Mouse (Mus musculus): ENCODE results near the gene Mtmr6.

Gene Mtmr6

DNA sequence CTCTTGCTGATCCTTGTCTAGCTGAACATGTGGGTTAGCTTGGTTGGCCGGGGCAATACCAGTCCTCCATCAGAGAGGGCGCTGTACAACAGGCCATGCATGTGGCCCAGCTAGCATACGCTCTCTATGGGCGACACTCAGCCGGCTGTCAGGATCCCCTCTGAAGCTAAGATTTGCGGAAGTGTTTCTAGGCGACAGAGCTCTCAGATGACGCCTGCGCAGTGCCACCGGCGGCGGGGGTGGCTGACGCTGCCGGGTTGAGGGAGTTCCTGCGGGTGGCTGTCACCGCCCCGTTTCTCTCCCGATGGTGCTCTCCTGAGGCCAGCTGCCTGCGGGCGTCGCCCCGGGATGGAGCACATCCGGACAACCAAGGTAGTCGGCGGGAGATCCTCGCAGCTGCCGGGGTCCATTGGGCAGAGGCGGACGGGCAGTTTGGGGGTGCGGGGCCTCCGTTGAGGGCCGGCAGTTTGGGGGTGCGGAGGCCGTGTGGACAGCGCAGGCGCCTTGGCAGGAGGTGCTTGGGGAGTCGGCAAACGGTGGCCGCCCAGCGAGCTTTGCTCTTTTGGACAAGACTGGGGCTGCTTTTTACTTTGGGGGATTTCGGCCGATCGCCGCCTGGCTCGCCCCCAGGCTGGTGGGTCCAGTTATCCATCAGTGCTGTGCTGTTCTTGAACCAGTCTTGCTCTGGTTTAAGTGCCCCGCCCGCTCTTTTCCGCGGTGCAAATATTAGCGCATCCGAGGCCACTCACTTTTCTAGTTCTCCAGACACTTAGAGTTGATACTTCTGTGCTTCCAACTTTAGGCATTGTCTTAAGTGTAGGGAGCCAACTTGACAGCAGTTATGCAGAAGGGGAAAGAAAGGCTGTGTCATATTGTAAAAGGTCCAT lies at the start of gene Mtmr6:
TSS of gene Mtmr6 (plus strand) at position 239 of the 887 bp plus-strand sequence.
- DNase-seq (ENCODE audit: low spot score) = peak; percentile 96

DNA sequence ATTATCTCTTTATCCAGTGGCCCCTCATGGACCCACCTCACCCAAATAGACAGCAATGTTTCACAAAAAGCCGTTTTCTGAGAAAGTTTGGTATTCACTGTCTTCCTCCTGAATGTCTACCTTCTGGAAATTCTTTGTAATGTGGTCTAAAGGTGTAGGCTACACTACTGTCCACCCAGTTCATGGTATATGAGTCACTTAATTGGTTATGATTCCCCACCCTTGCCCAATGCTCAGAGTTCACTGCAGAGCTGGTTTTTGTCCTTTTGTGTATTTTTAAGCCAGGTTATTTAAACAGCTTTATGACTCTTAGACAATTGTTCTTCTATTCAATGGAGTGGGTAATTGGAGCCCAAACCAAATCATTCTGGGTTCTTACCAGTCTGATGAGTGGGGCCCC lies 48.9 kb upstream of the Mtmr6 start:
- DNase-seq (ENCODE audit: low spot score) = no peak

DNA sequence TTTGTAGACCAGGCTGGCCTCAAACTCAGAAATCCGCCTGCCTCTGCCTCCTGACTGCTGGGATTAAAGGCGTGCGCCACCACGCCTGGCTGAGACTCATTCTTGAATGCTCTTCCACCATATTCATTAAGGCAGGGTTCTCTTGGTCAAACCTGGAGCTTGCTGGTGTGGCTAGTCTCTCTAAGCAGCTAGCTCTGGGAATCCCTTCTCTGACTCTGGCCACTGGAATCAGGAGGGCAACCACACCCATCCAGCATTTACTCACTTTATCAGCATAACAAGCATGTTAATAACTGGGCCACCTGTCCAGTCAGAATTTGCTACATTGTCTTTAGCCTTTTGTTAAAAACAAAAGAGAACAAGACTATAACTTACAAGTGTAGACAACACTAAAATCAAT lies 47.4 kb upstream of the Mtmr6 start:
- DNase-seq (ENCODE audit: low spot score) = no peak

DNA sequence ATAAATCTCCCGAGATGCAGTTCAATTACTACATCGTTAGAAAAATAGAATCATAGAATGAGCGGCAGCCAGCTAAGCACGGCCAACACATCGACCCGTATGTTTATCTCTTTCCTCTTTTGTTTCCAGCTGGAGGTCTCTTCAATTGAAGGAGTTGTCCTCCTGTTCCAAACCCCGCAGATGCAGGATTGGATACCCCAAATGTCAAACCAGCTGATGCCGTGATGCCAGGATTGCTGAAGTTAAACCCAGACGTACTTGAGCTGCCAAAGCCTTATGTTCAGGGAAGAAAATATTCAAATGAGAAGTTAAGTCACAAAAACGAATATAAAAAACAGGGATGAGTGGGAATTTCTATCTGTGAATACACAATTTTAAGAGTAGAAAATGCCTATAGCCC lies 45.1 kb upstream of the Mtmr6 start:
- peak; percentile 56 for DNase-seq (ENCODE audit: low spot score)

DNA sequence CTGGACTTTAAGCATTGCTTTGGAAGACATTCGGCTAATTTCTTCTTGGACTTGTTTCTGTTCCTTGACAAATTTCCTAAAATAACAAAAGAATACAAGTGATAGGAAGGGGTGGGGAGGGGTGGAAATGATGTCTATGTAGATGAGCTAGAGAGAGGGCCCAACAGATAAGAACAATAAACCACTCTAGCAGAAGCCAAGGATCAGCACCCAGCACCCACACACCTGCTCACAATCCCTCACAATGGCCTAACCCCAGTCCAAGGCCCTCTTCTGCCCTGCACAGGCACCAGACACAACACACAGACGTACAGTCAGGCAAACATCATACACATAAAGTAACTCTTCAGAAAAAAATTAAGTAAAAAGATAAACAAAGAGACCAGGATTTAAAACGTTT lies 26.5 kb upstream of the Mtmr6 start:
- no peak for DNase-seq (ENCODE audit: low spot score)

DNA sequence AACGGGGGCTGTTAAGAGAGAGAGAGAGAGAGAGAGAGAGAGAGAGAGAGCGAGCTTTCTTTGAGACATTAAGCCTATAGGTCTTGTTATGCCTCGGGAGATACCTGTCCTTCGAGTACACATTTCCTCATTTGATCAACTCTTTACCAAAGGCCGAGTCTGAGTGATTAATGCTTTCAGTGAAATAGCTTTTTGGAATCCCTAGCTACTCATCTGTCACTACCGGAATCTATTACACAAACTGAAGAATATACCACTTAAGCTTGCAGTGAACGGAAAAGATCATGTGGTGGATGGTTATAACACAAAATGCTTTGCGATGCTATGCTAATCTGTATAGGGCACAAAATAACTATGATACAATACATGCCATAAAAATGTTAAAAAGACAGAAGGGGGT lies 14.7 kb upstream of the Mtmr6 start:
- DNase-seq (ENCODE audit: low spot score) = no peak

DNA sequence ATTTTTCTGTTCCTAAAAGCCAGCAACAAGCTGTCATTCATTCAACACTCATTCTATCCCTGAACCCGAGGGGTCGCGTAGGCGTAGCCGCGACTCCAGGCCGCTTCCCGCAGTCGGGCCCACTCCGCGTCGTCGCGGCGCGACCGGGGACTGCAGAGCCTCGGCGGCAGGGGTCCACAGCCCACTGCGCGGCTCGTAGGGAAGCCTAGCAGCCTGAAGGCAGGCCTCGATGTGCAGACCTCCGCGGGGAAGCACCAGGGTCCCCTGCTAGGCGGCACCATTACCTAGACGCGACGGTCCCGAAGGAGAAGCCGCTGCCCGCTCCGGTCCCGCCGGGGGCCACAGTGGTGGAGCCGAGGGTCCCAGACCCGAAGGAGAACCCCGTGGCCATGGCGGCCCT lies 14.1 kb upstream of the Mtmr6 start:
- no peak for DNase-seq (ENCODE audit: low spot score)

DNA sequence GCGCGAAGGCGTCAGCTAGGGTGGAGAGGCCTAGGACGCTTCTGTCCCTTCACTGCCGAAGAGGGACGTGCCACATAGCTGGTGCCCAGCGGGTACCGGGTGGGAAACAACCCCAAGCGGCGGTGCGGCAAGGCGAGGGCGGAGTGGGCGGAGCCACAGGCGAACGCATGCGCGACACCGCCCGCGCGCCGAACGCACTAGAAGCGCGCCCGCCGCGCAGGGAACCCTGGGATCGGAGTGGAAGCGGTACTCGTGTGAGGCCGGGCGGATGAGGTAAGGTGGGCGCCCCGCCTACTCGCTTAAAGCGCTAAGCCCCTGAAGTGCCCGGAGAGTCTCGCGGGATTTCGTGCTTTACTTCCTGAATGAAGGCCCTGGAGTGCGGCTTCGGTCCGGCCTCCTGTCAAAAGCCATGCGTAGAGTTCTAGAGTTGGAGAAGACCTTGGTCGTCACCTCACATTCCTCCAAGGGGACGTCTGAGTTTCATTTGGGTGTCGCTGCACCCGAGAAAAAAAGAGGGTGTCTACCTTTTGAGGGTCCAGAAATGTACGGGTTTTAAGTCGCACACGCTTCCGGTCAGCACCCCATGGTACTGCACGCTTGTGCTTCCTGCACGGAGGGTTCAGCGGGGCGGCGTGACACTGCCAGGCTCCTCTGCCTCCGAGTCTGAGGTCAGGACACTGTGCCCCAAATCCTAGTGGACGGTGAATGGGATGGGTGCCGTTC lies 13.6 kb upstream of the Mtmr6 start, which contains the start of the genes Nupl1 and Gm49336:
TSS of gene Nupl1 (minus strand) at position 151 of the 723 bp plus-strand sequence.
TSS of gene Gm49336 (minus strand) at position 227 of the 723 bp plus-strand sequence.
- DNase-seq (ENCODE audit: low spot score) = peak; percentile 96

DNA sequence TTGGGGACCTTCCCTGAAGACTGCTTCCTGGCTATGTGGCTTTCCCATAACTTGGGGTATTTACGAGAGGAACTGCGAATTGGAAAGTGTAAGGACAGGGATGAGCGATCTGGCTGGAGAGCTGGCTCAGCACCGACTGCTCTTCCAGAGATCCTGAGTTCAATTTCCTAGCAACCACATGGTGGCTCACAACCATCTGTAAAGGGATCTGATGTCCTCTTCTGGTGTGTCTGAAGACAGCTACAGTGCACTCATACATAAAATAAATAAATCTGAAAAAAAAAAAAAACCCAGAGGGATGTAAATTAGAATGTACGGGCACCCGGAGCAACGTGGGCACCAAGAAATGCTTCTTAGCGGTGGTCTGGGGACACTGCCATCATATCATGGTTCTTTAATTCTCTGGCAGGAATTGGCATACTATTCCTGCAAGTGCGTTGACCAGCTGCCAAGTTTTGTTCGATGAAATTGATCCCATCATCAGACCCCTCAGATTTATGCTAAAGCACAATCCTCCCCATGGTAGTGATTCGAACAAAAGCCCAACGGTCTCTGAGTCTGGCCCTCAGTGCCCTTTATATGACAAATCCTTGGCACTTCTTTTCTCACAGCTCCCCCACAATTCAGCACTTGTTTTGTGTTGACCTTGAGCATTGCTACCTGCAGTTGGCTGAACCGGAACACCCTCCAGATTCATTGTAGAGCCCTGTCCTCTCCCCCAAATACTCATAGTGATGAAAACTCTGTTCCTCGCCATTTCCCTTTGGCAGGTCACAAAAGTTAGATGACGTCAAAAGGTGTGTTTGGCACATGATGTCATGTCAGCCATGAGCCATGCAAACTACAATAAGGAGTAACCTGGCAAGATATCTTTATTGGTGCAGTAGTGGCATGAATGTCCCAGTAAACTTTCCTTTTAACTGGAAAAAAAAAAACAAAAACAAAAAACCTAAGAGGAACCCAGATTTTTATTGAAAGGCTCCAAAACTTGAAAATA lies 12.7 kb upstream of the Mtmr6 start:
- no peak for DNase-seq (ENCODE audit: low spot score)

DNA sequence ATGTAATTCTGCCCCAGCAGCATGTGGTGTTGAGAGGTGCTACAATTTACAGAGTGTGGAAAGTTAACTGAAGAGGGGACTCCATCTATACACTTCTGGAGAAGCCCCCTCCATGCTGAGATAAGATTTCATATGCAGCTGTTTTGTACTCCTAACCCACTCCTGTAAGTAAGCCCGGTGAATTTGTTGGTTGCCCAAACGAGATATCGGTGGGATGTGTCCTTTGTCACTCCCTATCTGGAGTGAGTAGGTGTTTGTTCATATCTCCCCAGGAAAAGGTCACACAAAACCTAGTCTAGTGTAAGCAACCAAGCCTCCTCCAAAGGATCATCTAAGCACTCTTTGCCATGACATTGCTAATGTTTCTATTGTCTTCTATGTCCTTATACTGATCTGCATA lies 11.6 kb upstream of the Mtmr6 start:
- DNase-seq (ENCODE audit: low spot score) = no peak

DNA sequence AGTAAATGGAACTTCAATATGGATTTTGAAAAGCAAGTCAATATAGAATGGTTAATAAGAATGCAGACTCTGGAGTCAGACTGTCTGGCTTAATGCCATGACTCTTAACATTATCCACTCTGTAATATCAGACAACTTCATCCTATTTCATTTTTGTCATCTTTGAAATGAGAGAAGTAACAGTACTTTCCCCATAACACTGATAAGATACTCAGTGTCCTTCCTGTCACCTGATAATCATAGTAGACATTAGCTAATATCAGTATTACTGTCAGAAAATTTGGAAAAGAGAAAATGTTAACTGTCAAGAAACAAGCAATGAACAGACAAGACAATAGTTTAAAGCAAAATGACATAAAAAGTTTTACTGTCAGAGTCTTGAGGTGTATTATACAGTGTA lies 10.3 kb upstream of the Mtmr6 start:
- no peak for DNase-seq (ENCODE audit: low spot score)

DNA sequence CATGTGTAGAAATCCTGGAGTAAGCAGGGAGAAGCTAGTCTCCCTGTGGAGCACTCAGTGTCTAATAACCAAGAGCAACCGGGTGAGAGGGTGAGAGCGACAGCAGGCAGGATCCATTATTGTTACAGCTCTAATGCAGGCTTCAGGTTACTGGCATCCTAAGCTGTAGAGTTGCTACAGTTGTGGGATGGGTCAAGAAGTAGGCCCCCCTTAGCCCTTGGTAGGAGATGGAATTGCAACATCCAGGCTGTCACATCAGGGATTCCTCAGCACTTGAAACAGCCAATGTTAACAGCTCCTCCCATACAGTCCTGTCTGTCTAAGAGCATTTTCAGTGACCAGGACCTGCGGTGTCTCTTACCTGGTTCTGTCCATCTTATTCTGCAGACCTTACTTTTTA lies 8.7 kb upstream of the Mtmr6 start:
- no peak for DNase-seq (ENCODE audit: low spot score)

DNA sequence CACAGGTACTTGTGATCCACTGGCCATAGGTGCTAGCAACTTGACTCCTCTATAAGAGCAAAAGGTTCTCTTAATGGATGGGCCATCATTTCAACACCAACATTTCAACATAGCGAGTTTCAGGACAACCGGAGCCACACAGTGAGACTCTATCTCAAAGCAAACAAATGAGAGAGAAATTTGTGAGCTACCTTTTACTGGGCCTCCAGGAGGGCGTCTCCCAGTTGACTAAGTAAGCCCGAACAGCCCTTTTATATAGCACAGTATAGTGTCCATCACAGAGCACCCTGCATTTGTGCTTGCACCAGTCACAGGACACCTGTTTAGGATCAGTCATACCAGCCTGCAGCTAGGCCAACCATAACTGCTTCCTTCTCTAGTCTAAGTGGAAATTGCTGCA lies 7.9 kb upstream of the Mtmr6 start:
- DNase-seq (ENCODE audit: low spot score) = no peak

DNA sequence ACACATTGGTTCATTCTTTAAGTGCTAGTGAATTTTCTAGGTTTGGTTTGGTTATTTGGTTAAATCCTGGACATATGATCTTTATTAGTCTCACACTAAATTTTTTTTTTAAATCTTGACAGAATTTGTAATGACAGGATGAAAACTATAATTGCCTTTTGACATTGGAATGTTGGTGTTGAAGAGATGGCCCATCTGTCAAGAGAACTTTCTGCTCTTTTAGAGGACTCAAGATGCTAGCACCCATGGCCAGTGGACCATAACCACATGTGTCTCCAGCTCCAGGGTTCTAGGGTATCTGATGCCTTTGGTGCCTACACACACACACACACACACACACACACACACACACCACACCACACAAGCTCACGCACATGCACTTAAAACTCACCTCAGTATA lies 7.2 kb upstream of the Mtmr6 start:
- no peak for DNase-seq (ENCODE audit: low spot score)

DNA sequence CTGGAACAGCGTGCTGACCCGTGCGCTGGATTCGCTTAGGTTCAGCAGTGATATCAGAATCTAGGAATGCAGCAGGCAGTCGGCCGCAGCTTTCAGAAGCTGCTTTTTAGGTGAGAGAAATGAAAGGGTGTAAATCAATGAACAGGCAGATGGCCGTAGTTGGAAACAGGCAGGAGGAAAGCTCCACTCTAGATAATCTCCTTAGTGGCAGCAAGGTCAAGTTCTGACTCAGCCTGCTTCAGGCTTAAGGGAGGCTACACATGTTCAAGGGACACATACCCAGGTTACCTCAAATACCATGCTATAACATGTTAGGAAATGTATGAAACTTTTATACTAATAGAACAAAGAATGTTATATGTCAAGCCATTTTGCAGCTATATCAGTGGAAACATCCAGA lies 2.7 kb upstream of the Mtmr6 start:
- DNase-seq (ENCODE audit: low spot score) = no peak

DNA sequence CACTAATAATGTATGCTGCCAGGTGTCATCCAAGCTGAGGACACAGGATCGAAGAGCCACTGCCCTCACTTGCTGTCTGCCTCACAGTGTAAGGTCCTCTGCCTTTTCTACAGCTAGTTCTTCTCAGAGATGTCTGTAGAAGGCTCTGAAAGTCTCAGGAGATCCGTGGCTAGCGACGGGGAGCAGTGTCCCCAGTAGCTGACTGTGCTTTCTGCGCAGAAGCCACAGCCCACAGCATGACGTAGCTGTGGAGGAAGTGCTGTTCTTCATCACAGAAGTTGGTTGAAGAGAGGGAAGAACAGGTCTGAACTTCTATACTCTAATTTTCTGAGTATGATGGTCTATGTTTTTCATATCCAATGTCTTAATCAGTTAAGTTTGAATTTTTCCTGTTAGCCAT lies 4.3 kb downstream of the Mtmr6 start:
- no peak for DNase-seq (ENCODE audit: low spot score)

DNA sequence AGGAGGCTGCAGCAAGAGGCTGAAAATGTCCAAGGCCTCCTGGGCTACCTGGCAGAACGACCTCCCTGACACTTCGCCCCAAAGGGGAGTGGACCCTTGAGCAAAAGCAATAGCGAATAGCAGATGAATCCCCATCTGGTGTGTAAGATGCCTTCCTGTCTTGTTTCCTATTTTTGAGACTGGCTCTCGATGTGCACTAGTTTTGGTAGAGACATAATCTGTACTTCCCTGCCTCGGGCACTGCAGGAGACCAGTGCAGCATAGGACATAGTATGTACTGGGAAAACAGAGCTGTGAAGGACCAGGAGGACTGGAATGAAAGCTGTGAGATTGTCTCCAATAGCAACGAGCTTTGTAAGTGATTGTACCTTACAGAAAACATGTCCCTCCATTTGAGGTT lies 8.3 kb downstream of the Mtmr6 start:
- DNase-seq (ENCODE audit: low spot score) = no peak

DNA sequence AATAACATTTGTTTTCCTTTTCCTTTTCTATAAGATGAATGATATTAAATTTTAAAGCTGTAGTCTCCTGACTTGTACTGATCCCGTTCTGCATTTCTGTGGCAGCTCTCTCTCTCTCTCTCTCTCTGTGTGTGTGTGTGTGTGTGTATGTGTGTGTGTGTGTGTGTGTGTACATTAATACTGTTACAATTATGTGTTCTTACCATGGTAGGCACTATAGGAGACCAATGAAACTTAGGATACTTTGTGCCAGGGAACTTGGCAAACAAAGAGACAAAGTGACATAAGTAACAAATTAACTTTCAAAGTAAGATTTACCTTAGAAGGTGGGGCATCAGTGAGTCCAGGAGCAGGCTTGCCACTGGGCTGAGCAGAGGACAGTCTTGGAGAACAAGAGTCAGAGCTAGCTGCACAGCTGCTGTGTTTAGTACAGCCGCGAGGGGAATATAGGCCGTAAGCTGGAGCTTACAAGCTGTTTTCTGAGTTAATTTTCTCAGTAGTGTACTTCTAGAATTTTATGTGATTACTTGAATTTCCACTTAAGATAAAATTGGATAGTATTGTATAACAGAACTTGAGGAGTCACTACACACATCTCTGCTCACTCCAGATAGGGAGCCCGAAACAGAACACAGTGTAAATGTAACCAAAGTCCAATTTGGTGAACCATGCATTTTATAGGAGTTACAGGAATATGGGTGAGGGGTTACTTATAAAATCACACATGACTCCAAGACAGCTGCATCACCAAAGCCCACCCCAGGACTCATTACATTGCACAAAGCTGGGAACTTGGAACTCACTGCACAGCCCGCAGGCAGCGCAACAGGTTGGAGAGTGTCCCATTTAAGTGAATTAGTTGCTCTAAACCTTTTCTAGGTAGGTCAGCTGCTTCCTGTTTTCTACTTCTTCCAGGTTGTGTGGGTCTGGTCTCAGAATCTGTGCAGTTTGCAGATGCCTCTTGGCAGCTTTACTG lies 10.6 kb downstream of the Mtmr6 start:
- no peak for DNase-seq (ENCODE audit: low spot score)

DNA sequence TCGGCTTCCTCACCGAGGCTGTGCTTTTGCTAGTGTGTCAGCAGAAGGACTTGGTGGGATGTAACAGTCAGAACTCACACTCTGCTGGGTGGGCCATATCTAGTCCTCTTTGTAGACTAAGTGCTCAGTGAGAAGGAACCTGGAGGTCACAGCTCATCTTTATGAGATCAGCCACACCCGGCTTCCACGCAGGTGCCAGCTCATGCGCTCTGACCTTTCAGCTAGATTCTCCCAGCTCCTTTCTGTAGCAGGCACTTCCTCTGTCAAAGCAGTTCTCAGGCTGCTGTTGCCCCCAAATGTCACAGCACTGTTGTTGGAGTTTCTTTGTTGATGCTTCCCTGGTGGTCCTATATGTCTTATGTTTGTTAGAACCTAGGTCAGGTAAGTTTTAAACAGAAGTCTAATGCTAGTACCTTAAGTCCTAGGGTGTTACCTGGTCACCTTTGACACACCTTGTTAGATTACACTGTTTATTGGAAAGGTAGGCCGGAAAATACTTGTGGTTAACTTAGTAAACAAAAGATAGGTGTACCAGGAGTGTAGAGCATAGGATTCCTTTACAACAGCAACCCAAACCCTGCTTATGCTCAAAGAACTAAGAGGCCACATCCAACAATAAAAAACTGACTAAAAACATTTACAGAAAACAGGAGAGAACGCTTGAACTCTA lies 21.3 kb downstream of the Mtmr6 start:
- no peak for DNase-seq (ENCODE audit: low spot score)

DNA sequence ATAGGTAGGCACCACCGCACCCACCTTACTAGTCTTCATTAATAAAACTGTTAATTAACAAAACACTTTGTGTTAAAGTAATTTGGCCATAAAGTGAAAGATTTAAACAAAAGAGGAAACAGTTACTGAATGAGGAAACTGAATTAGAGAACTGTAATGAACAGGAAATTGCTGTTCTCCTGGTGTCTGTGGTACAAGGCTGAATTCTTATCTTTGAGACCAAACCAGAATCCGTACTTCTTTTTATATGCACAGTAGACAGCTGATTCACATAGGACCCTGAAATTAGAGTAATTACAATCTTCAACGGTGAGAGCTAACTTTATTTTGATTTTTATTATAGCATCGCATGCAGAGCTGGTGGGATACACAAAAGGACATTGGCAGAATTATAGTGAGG lies 25.3 kb downstream of the Mtmr6 start:
- DNase-seq (ENCODE audit: low spot score) = no peak
